Comparison of ENCODE assay signal across 13 mouse cellular contexts in the genomic region with DNA sequence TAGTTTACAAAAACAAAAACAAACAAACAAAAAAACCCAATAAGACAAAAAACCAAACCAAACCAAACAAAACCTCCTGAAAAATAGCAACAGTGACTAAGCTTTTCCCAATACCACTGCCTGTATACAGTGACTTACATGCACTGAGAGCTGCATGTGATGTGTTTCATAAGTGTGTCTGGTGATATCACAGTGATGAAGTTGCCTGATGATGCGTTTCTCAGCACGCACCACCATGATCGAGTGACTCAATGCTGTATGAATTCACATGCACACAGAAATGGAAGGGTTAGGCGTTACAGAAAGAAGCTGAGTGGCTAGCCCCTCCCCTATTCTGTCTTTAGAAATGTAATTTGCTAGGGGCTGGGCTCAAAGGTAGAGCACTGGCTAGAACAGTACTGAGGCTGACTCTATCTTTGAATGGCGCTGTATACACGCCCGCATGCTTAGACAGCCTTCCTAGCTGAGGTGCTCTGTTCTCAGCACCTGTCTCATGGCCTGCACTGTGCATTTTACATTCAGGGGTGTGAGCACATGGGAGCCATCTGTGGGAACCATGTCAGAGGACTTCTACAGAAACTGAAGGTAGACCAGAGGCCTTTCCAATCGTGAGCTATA. TPM values are rescaled to one million over a fixed set of nuclear protein-coding genes. Genes with fewer than 3 reads are reported as not detected.
A peak's percentile ranks its signal among the peaks of the same experiment; 100 is the strongest.
DNase-seq lines count a peak whose midpoint lies in the region; ATAC-seq lines count a peak whose summit lies in the region.
"Had no signal": no experiment of that assay in that cellular context is flagged by ENCODE, and none has a peak within 500 bp of the region (broad histone marks: within the 10 kb centered on the region; RNA-seq: fewer than 3 reads in every experiment).

No protein-coding gene starts in this region.

- DNase-seq in heart, postnatal 36 days = no peak
- no peak for DNase-seq in neural tube, embryonic 10.5 days (ENCODE audit: extremely low spot score, low spot score)
- no peak for DNase-seq in hindbrain, embryonic 14.5 days (ENCODE audit: low spot score)
- no peak for DNase-seq in embryo, embryonic 10 days (ENCODE audit: low spot score)
- no peak for DNase-seq in cerebellum, postnatal 10 days
- no peak for DNase-seq in layer of hippocampus, adult 9-10 months (ENCODE audit: low spot score)
- DNase-seq: cerebellum, adult 11 months; gastrocnemius, postnatal 25 days; thymus, postnatal 14 days had no signal

- no peak overlapping the region for H3K9ac ChIP-seq in heart, embryonic 15.5 days
- H3K9ac ChIP-seq in neural tube, embryonic 12.5 days = no peak overlapping the region
- H3K9ac ChIP-seq in hindbrain, embryonic 14.5 days = no peak overlapping the region

- H3K36me3 ChIP-seq in heart, embryonic 15.5 days = no peaks in the 10 kb centered on the region
- H3K36me3 ChIP-seq in neural tube, embryonic 12.5 days = no peaks in the 10 kb centered on the region
- H3K36me3 ChIP-seq in hindbrain, embryonic 14.5 days (replicated peaks; ENCODE audit: control insufficient read depth, insufficient read depth) = no peaks in the 10 kb centered on the region

- H3K27ac ChIP-seq in heart, embryonic 15.5 days = no peak overlapping the region; the same call in 1 of the 2 replicates
- no peak overlapping the region for H3K27ac ChIP-seq in neural tube, embryonic 12.5 days
- peak overlapping the region; percentile 58; the same call in 1 of the 2 replicates for H3K27ac ChIP-seq in hindbrain, embryonic 14.5 days

- no peaks in the 10 kb centered on the region for H3K9me3 ChIP-seq in heart, embryonic 15.5 days (replicated peaks)
- no peaks in the 10 kb centered on the region for H3K9me3 ChIP-seq in neural tube, embryonic 12.5 days
- no peaks in the 10 kb centered on the region for H3K9me3 ChIP-seq in hindbrain, embryonic 14.5 days (ENCODE audit: control insufficient read depth, low read length)

- peaks cover 25% of the 10 kb centered on the region for H3K4me1 ChIP-seq in heart, embryonic 15.5 days (replicated peaks)
- H3K4me1 ChIP-seq in neural tube, embryonic 12.5 days = peaks cover 13% of the 10 kb centered on the region
- H3K4me1 ChIP-seq in hindbrain, embryonic 14.5 days (replicated peaks; ENCODE audit: control insufficient read depth, insufficient read depth, low read length) = peaks cover 22% of the 10 kb centered on the region

- intact Hi-C loops in heart, postnatal 36 days (cut with DNase I) = no loop called here

- H3K4me2 ChIP-seq in heart, embryonic 15.5 days = peak overlapping the region; percentile 55
- H3K4me2 ChIP-seq in neural tube, embryonic 12.5 days (replicated peaks) = no peak overlapping the region
- no peak overlapping the region for H3K4me2 ChIP-seq in hindbrain, embryonic 14.5 days (replicated peaks)

- no peak overlapping the region for H3K4me3 ChIP-seq in heart, embryonic 15.5 days
- no peak overlapping the region for H3K4me3 ChIP-seq in neural tube, embryonic 12.5 days
- no peak overlapping the region for H3K4me3 ChIP-seq in hindbrain, embryonic 14.5 days (replicated peaks; ENCODE audit: low read length)
- H3K4me3 ChIP-seq: erythroblast, embryonic 14.5 days had no signal

- H3K27me3 ChIP-seq in heart, embryonic 15.5 days = no peaks in the 10 kb centered on the region
- no peaks in the 10 kb centered on the region for H3K27me3 ChIP-seq in neural tube, embryonic 12.5 days (replicated peaks)
- no peaks in the 10 kb centered on the region for H3K27me3 ChIP-seq in hindbrain, embryonic 14.5 days (ENCODE audit: control insufficient read depth, insufficient read depth, low read length)
- H3K27me3 ChIP-seq: CH12.LX had no signal

- 60% methylated on average over 8 of the region's 8 CpGs for WGBS in heart, embryonic 15.5 days
- WGBS in neural tube, embryonic 12.5 days = 82% methylated on average over 8 of the region's 8 CpGs
- WGBS in hindbrain, embryonic 14.5 days = 83% methylated on average over 8 of the region's 8 CpGs

- ATAC-seq in heart, embryonic 15.5 days (replicated peaks; ENCODE audit: insufficient number of reproducible peaks, insufficient read depth, low FRiP score, low read depth) = no peak
- peak; percentile 22 for ATAC-seq in neural tube, embryonic 12.5 days (ENCODE audit: low FRiP score, low read depth)
- ATAC-seq in hindbrain, embryonic 14.5 days (ENCODE audit: low FRiP score) = no peak; the same call in 1 of the 2 replicates

RNA-seq across cellular contexts. Expression of a gene that starts 44.9 kb away (rescaled TPM):
- polyA plus RNA-seq in heart, embryonic 15.5 days (2015; fragmentation: Nextera tagmentation; extraction: Ambion mirVana) = 7.3 and 9.2 TPM in 2 replicates
- 10 to 100 TPM; 37.5 to 39.2 TPM for total RNA-seq in heart, postnatal 36 days (2021)
- polyA plus RNA-seq in neural tube, embryonic 12.5 days (2016; fragmentation: Nextera tagmentation; extraction: Ambion mirVana) = 12.8 and 12.9 TPM in 2 replicates
- 10.6 and 11.3 TPM in 2 replicates for polyA plus RNA-seq in hindbrain, embryonic 14.5 days (2014; fragmentation: Nextera tagmentation; extraction: Ambion mirVana)
